ENCODE assay signal across 13 mouse cellular contexts in genomic region chr4:49585524-49586101, GRCm38 (mm10). TPM values are rescaled to one million over a fixed set of nuclear protein-coding genes. Genes with fewer than 3 reads are reported as not detected.
DNase-seq lines count a peak whose midpoint lies in the region; ATAC-seq and TF ChIP-seq lines count a peak whose summit lies in the region.
"Had no signal": no experiment of that assay in that cellular context is flagged by ENCODE, and none has a peak within 500 bp of the region (broad histone marks: within the 10 kb centered on the region; RNA-seq: fewer than 3 reads in every experiment).

No protein-coding gene starts in this region.

- intact Hi-C loops in heart, postnatal 25 days (cut with DNase I), result loop anchor here (2.0 kb wide), 1 partner anchor 13 kb away; no protein-coding TSS in a partner anchor
- intact Hi-C loops in left cerebral cortex, adult 2 months (cut with DNase I), result no loop called here

- ATAC-seq in lung, embryonic 15.5 days (ENCODE audit: borderline replicate concordance, extremely low read depth, low FRiP score, low TSS enrichment), result peak; percentile 57
- ATAC-seq in heart, embryonic 16.5 days (replicated peaks; ENCODE audit: extremely low read depth, insufficient read depth, low FRiP score), result peak; percentile 86
- no peak for ATAC-seq in stomach, embryonic 16.5 days (ENCODE audit: insufficient read depth, low FRiP score)
- ATAC-seq: CD4-positive, CD25-positive, alpha-beta regulatory T cell, adult 4 months had no signal

- 59% methylated on average over 7 of the region's 7 CpGs for WGBS in lung, embryonic 15.5 days
- 57% methylated on average over 7 of the region's 7 CpGs for WGBS in lung, adult 2 months
- WGBS in heart, embryonic 16.5 days, result 36% methylated on average over 7 of the region's 7 CpGs
- 64% methylated on average over 7 of the region's 7 CpGs for WGBS in stomach, embryonic 16.5 days

- DNase-seq in heart, adult 11 months, result peak; percentile 95
- no peak for DNase-seq in heart, postnatal 25 days (ENCODE audit: low spot score)
- no peak for DNase-seq in lung, adult 2 months
- no peak for DNase-seq in left cerebral cortex, adult 2 months (ENCODE audit: extremely low spot score in 1 of 2, low spot score in 2 of 2)
- no peak for DNase-seq in frontal cortex, postnatal 14 days (ENCODE audit: low spot score in 2 of 2)
- DNase-seq: embryo, embryonic 11 days; kidney, adult 18-20 months; right cerebral cortex, postnatal 14 days had no signal

- H3K36me3 ChIP-seq in lung, embryonic 15.5 days, result peaks cover 3% of the 10 kb centered on the region; the same call in 1 of the 2 replicates
- peaks cover 9% of the 10 kb centered on the region for H3K36me3 ChIP-seq in heart, embryonic 16.5 days (ENCODE audit: control insufficient read depth, insufficient read depth)
- H3K36me3 ChIP-seq in stomach, embryonic 16.5 days (ENCODE audit: control insufficient read depth, insufficient read depth, low read length), result peaks cover 12% of the 10 kb centered on the region; the same call in 1 of the 2 replicates

- no peaks in the 10 kb centered on the region for H3K9me3 ChIP-seq in lung, embryonic 15.5 days
- H3K9me3 ChIP-seq in heart, embryonic 16.5 days (replicated peaks; ENCODE audit: control insufficient read depth, low read length), result no peaks in the 10 kb centered on the region
- H3K9me3 ChIP-seq in stomach, embryonic 16.5 days (replicated peaks; ENCODE audit: control insufficient read depth, low read length), result no peaks in the 10 kb centered on the region
- H3K9me3 ChIP-seq: neural tube, embryonic 12.5 days had no signal

- peaks cover 26% of the 10 kb centered on the region for H3K4me1 ChIP-seq in lung, embryonic 15.5 days
- peaks cover 3% of the 10 kb centered on the region; the same call in 1 of the 2 replicates for H3K4me1 ChIP-seq in lung, adult 2 months (ENCODE audit: control insufficient read depth, insufficient read depth, low read length)
- H3K4me1 ChIP-seq in heart, embryonic 16.5 days (ENCODE audit: control insufficient read depth, insufficient read depth, low read length), result peaks cover 30% of the 10 kb centered on the region
- H3K4me1 ChIP-seq in stomach, embryonic 16.5 days (ENCODE audit: control insufficient read depth, insufficient read depth, low read length), result peaks cover 25% of the 10 kb centered on the region

- no peak for TF ChIP-seq POLR2A in lung, adult 2 months (IDR thresholded peaks at IDR 0.05; ENCODE audit: borderline replicate concordance, extremely low read depth, low read depth, low read length)

- no peak overlapping the region for H3K9ac ChIP-seq in lung, embryonic 15.5 days
- H3K9ac ChIP-seq in heart, embryonic 16.5 days (ENCODE audit: low read length), result no peak overlapping the region
- no peak overlapping the region for H3K9ac ChIP-seq in stomach, embryonic 16.5 days (ENCODE audit: low read length)
- H3K9ac ChIP-seq: neural tube, embryonic 12.5 days had no signal

- H3K27ac ChIP-seq in lung, embryonic 15.5 days, result peak overlapping the region; percentile 72
- peak overlapping the region; percentile 78 for H3K27ac ChIP-seq in heart, embryonic 16.5 days (ENCODE audit: low read length)
- peak overlapping the region; percentile 88 for H3K27ac ChIP-seq in stomach, embryonic 16.5 days (ENCODE audit: low read length)
- no peak overlapping the region for H3K27ac ChIP-seq in left cerebral cortex, adult 2 months
- H3K27ac ChIP-seq: neural tube, embryonic 12.5 days had no signal

- TF ChIP-seq CTCF in lung, adult 2 months (IDR thresholded peaks at IDR 0.05; ENCODE audit: insufficient read depth, low read length), result no peak
- TF ChIP-seq CTCF in left cerebral cortex, adult 2 months (IDR thresholded peaks at IDR 0.05), result no peak

- no peak overlapping the region for H3K4me2 ChIP-seq in lung, embryonic 15.5 days
- H3K4me2 ChIP-seq in heart, embryonic 16.5 days (ENCODE audit: low read depth, low read length), result peak overlapping the region; percentile 6; the same call in 1 of the 2 replicates
- H3K4me2 ChIP-seq in stomach, embryonic 16.5 days (ENCODE audit: low read depth, low read length), result no peak overlapping the region
- H3K4me2 ChIP-seq: neural tube, embryonic 12.5 days had no signal

- H3K27me3 ChIP-seq in lung, embryonic 15.5 days, result no peaks in the 10 kb centered on the region
- H3K27me3 ChIP-seq in heart, embryonic 16.5 days (ENCODE audit: control insufficient read depth, insufficient read depth, low read length), result no peaks in the 10 kb centered on the region
- no peaks in the 10 kb centered on the region for H3K27me3 ChIP-seq in stomach, embryonic 16.5 days (ENCODE audit: control insufficient read depth, insufficient read depth, low read length)
- H3K27me3 ChIP-seq: neural tube, embryonic 12.5 days had no signal

- H3K4me3 ChIP-seq in lung, embryonic 15.5 days, result no peak overlapping the region
- H3K4me3 ChIP-seq in lung, adult 2 months (replicated peaks; ENCODE audit: extremely low read depth, low read depth, low read length), result no peak overlapping the region
- no peak overlapping the region for H3K4me3 ChIP-seq in heart, embryonic 16.5 days (ENCODE audit: low read length)
- H3K4me3 ChIP-seq in stomach, embryonic 16.5 days (replicated peaks; ENCODE audit: low read length), result no peak overlapping the region
- no peak overlapping the region for H3K4me3 ChIP-seq in left cerebral cortex, adult 2 months
- H3K4me3 ChIP-seq: neural tube, embryonic 12.5 days had no signal

RNA-seq across cellular contexts. Expression of gene Tmem246, which starts 12.1 kb away (rescaled TPM):
- 10 to 100 TPM; 49.3 to 51.8 TPM for total RNA-seq in heart, postnatal 25 days (2021)
- 24.2 and 25.3 TPM in 2 replicates for polyA plus RNA-seq in lung, embryonic 15.5 days (2015; fragmentation: Nextera tagmentation; extraction: Ambion mirVana)
- polyA plus RNA-seq in lung, adult 2 months (2012; rRNA removed), result 51.7 and 52.8 TPM in 2 replicates
- 53.8 and 63.3 TPM in 2 replicates for polyA plus RNA-seq in heart, embryonic 16.5 days (2015; fragmentation: Nextera tagmentation; extraction: Ambion mirVana)
- 34.2 and 34.4 TPM in 2 replicates for polyA plus RNA-seq in stomach, embryonic 16.5 days (2015; fragmentation: Nextera tagmentation; extraction: Ambion mirVana)
- total RNA-seq in left cerebral cortex, adult 2 months (2021), result 10 to 100 TPM; 69.1 to 70.8 TPM
- polyA plus RNA-seq: CD4-positive, CD25-positive, alpha-beta regulatory T cell, adult 4 months had no signal

RNA-seq across cellular contexts. Expression of gene Aldob, which starts 36.3 kb away (rescaled TPM):
- total RNA-seq in heart, postnatal 25 days (2021), result under 1 TPM in 1 of 2 experiments, not detected in 1; 0.14 TPM
- polyA plus RNA-seq in lung, embryonic 15.5 days (2015; fragmentation: Nextera tagmentation; extraction: Ambion mirVana), result 1.1 and 2.0 TPM in 2 replicates
- polyA plus RNA-seq in lung, adult 2 months (2012; rRNA removed), result 0.48 and 1.9 TPM in 2 replicates
- polyA plus RNA-seq in heart, embryonic 16.5 days (2015; fragmentation: Nextera tagmentation; extraction: Ambion mirVana), result 0.46 and 1.9 TPM in 2 replicates
- 68.3 and 84.5 TPM in 2 replicates for polyA plus RNA-seq in stomach, embryonic 16.5 days (2015; fragmentation: Nextera tagmentation; extraction: Ambion mirVana)
- total RNA-seq in left cerebral cortex, adult 2 months (2021), result 1 to 10 TPM; 1.9 to 2.2 TPM
- polyA plus RNA-seq: CD4-positive, CD25-positive, alpha-beta regulatory T cell, adult 4 months; neural tube, embryonic 12.5 days had no signal

RNA-seq across cellular contexts. Expression of gene Rnf20, which starts 46.2 kb away (rescaled TPM):
- total RNA-seq in heart, postnatal 25 days (2021), result 10 to 100 TPM; 36.2 to 36.3 TPM
- polyA plus RNA-seq in lung, embryonic 15.5 days (2015; fragmentation: Nextera tagmentation; extraction: Ambion mirVana), result 39.8 and 40.8 TPM in 2 replicates
- polyA plus RNA-seq in lung, adult 2 months (2012; rRNA removed), result 19.7 and 25.5 TPM in 2 replicates
- 22.0 and 22.1 TPM in 2 replicates for polyA plus RNA-seq in heart, embryonic 16.5 days (2015; fragmentation: Nextera tagmentation; extraction: Ambion mirVana)
- polyA plus RNA-seq in stomach, embryonic 16.5 days (2015; fragmentation: Nextera tagmentation; extraction: Ambion mirVana), result 31.8 and 33.0 TPM in 2 replicates
- 10 to 100 TPM; 75.1 to 76.9 TPM for total RNA-seq in left cerebral cortex, adult 2 months (2021)

Comparison
In these comparisons a context has a peak if more than half of its experiments do, and no peak if none do; other contexts are left out.
1. RNA of gene Aldob, which starts 36.3 kb away (polyA plus RNA-seq): 68.3 to 84.5 TPM in stomach, embryonic 16.5 days; 0.46 to 1.9 TPM in heart, embryonic 16.5 days, 0.48 to 1.9 TPM in lung, adult 2 months and 1.1 to 2.0 TPM in lung, embryonic 15.5 days; every median in the first group is over 10 times any median in the second.